Mouse (Mus musculus): Measurements from ENCODE around the gene Pbrm1. TPM values are rescaled to one million over a fixed set of nuclear protein-coding genes. Genes with fewer than 3 reads are reported as not detected.

The Pbrm1 gene
- 67.0 and 78.1 TPM in 2 replicates for polyA plus RNA-seq (2015; fragmentation: Nextera tagmentation; extraction: Ambion mirVana)

GRCm38 (mm10) chr14:31018860-31019291, at the start of gene Pbrm1, which contains the start of gene Gnl3:
Pbrm1 (plus strand) TSS chr14:31019138.
Gnl3 (minus strand) TSS chr14:31019152.

GRCm38 (mm10) chr14:31001307-31002205, 17.4 kb upstream of the Pbrm1 start, which contains the start of the genes Glt8d1 and Spcs1:
Glt8d1 (plus strand) TSS chr14:31001400.
Spcs1 (minus strand) TSS chr14:31001672.

DNA sequence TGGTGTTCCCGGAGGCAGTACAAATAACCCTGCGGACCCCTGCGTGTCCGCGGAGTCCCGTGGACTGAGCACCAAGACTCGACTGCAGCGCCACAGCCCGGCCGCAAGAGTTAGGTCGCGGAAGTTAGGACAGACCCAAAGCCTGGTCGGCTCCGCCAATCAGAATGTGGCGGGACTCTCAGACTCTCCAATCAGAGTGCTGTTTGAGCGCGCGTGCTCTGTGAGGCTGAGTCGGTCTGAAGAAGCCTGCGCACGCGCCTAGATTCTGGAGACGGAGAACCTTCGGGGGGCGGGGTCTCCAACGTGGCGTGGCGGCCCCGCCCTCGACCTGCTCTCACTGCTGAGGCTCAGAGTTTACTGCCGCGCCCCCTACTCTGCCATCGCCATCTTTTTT, 109.9 kb downstream of the Pbrm1 start, which contains the start of gene Smim4:
Gene Smim4 (minus strand): TSS at position 131 of the 394 bp plus-strand sequence.

GRCm38 (mm10) chr14:31130236-31131220, 111.6 kb downstream of the Pbrm1 start, which contains the start of gene Nt5dc2:
Nt5dc2 (plus strand) TSS chr14:31131053.

DNA sequence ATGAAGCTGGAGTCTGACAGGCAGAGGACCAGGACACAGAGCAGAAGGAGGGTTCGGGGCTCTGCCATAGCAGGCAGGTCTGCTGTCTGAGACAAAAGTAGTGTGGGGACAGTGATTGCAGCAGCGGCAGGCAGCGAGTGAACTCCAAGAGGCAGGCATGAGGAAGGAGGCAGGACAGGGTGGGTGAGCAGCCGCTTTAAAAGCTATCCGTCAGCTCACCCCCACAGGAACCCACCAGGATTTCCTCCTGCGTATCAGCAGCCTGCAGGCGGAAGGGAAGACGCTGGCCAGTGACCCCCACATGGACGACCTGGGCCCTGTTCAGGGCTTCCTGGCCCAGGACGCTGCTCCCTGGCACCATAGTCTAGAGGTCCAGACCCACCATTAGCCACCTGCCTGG, 149.5 kb downstream of the Pbrm1 start, which contains the start of gene Stab1:
Gene Stab1 (minus strand): TSS at position 217 of the 400 bp plus-strand sequence.

Other genes with a start within 250 kb of the Pbrm1 start
- 19.3 and 22.6 TPM in 2 replicates for gene Tmem110, start 193.5 kb upstream of the Pbrm1 start, polyA plus RNA-seq (2015; fragmentation: Nextera tagmentation; extraction: Ambion mirVana)
- 72.9 and 73.3 TPM in 2 replicates for gene Mustn1, start 139.9 kb upstream of the Pbrm1 start, polyA plus RNA-seq (2015; fragmentation: Nextera tagmentation; extraction: Ambion mirVana)
- gene Itih4, start 132.7 kb upstream of the Pbrm1 start, polyA plus RNA-seq (2015; fragmentation: Nextera tagmentation; extraction: Ambion mirVana): 0.50 and 0.95 TPM in 2 replicates
- gene Itih3, start 95.4 kb upstream of the Pbrm1 start, polyA plus RNA-seq (2015; fragmentation: Nextera tagmentation; extraction: Ambion mirVana): 1.9 and 3.1 TPM in 2 replicates
- 0.17 TPM in 1 of 2 replicates, not detected in the other for gene Itih1, start 75.8 kb upstream of the Pbrm1 start, polyA plus RNA-seq (2015; fragmentation: Nextera tagmentation; extraction: Ambion mirVana)
- 4.8 and 4.9 TPM in 2 replicates for gene Nek4, start 67.8 kb upstream of the Pbrm1 start, polyA plus RNA-seq (2015; fragmentation: Nextera tagmentation; extraction: Ambion mirVana)
- gene Glt8d1, start 17.7 kb upstream of the Pbrm1 start, polyA plus RNA-seq (2015; fragmentation: Nextera tagmentation; extraction: Ambion mirVana): 40.3 and 49.5 TPM in 2 replicates
- gene Spcs1, start 17.5 kb upstream of the Pbrm1 start, polyA plus RNA-seq (2015; fragmentation: Nextera tagmentation; extraction: Ambion mirVana): 525 and 564 TPM in 2 replicates
- gene Gnl3, start within 50 bp of the Pbrm1 start, polyA plus RNA-seq (2015; fragmentation: Nextera tagmentation; extraction: Ambion mirVana): 63.5 and 68.1 TPM in 2 replicates
- 56.9 and 62.9 TPM in 2 replicates for gene Smim4, start 109.8 kb downstream of the Pbrm1 start, polyA plus RNA-seq (2015; fragmentation: Nextera tagmentation; extraction: Ambion mirVana)
- 51.1 and 53.6 TPM in 2 replicates for gene Nt5dc2, start 111.9 kb downstream of the Pbrm1 start, polyA plus RNA-seq (2015; fragmentation: Nextera tagmentation; extraction: Ambion mirVana)
- gene Stab1, start 149.5 kb downstream of the Pbrm1 start, polyA plus RNA-seq (2015; fragmentation: Nextera tagmentation; extraction: Ambion mirVana): 29.5 and 44.3 TPM in 2 replicates
- 15.4 and 16.1 TPM in 2 replicates for gene Tnnc1, start 189.2 kb downstream of the Pbrm1 start, polyA plus RNA-seq (2015; fragmentation: Nextera tagmentation; extraction: Ambion mirVana)
- gene Nisch, start 197.8 kb downstream of the Pbrm1 start, polyA plus RNA-seq (2015; fragmentation: Nextera tagmentation; extraction: Ambion mirVana): 175 TPM in 2 replicates
- gene Sema3g, start 198.7 kb downstream of the Pbrm1 start, polyA plus RNA-seq (2015; fragmentation: Nextera tagmentation; extraction: Ambion mirVana): 0.46 and 0.54 TPM in 2 replicates
- 12.6 and 13.1 TPM in 2 replicates for gene Phf7, start 232.2 kb downstream of the Pbrm1 start, polyA plus RNA-seq (2015; fragmentation: Nextera tagmentation; extraction: Ambion mirVana)
- 29.7 and 30.1 TPM in 2 replicates for gene Bap1, start 232.3 kb downstream of the Pbrm1 start, polyA plus RNA-seq (2015; fragmentation: Nextera tagmentation; extraction: Ambion mirVana)

Data from urinary bladder, postnatal 0 days (tissue).